Mouse (Mus musculus) spleen, adult 2 months (tissue): Measurements from ENCODE around the gene D430041D05Rik. TPM values are rescaled to one million over a fixed set of nuclear protein-coding genes. Genes with fewer than 3 reads are reported as not detected.

Experiments used
- DNase-seq, 2 experiments: peaks; one replicate each; pipeline versions ENCODE4 v3.0.0 to v3.0.0-alpha.2; 2012 to 2021; ENCODE audit warnings: low spot score in 2 of 2, low read depth in 1 of 2
- H3K27ac ChIP-seq: fragments of 200-500 bp; 2 replicates; pipeline ENCODE4 v1.5.1; 2012; ENCODE audit warnings: low read length, inconsistent platforms; ENCODE audit not compliant: insufficient read depth
- H3K27me3 ChIP-seq: fragments of 200-500 bp; 2 replicates; pipeline ENCODE4 v1.6.1; 2012; ENCODE audit warnings: mild to moderate bottlenecking, moderate library complexity, low read length, inconsistent platforms; ENCODE audit not compliant: control insufficient read depth, insufficient read depth
- H3K36me3 ChIP-seq: fragments of 200-500 bp; 2 replicates; pipeline ENCODE4 v1.6.1; 2012; ENCODE audit warnings: mild to moderate bottlenecking, low read length, inconsistent platforms; ENCODE audit not compliant: control insufficient read depth, insufficient read depth
- H3K4me1 ChIP-seq: fragments of 200-500 bp; 2 replicates; pipeline ENCODE4 v1.6.1; 2011; ENCODE audit warnings: inconsistent platforms; ENCODE audit not compliant: control insufficient read depth, insufficient read depth, insufficient read length
- H3K4me3 ChIP-seq: fragments of 200-500 bp; 2 replicates; pipeline ENCODE4 v1.5.1; 2011; ENCODE audit warnings: mild to moderate bottlenecking, inconsistent platforms; ENCODE audit not compliant: insufficient read depth, insufficient read length; ENCODE audit errors: extremely low read depth
- CTCF ChIP-seq: fragments of 200-500 bp; IDR thresholded peaks from 2 replicates; pipeline ENCODE4 v1.5.1; 2011; ENCODE audit warnings: mild to moderate bottlenecking, inconsistent platforms; ENCODE audit not compliant: insufficient read depth, insufficient read length, insufficient replicate concordance; ENCODE audit errors: extremely low read depth
- POLR2A ChIP-seq: fragments of 200-500 bp; IDR thresholded peaks from 2 replicates; pipeline ENCODE4 v1.6.1; 2011; ENCODE audit warnings: low read depth, low read length, inconsistent platforms
- WGBS: fragments of 180-500 bp; shearing (Covaris S2); methylation state at CpG from one replicate; pipeline ENCODE4 v1.1.7; 2018; 5-methylcytosine and 5-hydroxymethylcytosine counted together
- polyA plus RNA-seq: library from polyadenylated mRNA; depleted of rRNA; stranded (reverse); fragments of >200 nt; gene quantifications from 2 replicates; pipeline ENCODE4 v1.2.3, GENCODE M21; 2012

The D430041D05Rik gene
- polyA plus RNA-seq, 1 experiment = 0.01 TPM

DNA sequence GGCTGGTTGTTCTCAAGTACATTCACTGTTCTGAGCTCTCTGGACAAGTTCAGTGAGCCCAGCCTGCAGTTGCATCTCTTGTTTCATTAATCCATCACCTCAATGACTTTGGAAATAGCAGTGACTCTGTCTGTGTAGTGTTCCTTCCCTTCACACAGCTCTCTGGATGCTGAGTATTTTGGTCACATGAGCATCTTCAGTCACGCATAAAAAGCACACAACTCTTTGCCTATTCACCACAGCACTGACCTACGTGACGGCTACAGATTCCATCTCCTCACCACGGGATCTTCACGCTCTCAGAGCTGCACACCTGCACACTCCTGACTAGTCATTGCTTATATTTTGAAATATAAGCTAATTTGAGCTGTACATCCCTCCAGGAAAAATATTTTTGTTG is 202.4 kb downstream of the D430041D05Rik start:
- Histone ChIP-seq H3K4me1 (no peaks in the 10 kb centered on the region; the same call in 1 of the 2 replicates), H3K27ac (no peak overlapping the region), H3K36me3 (no peaks in the 10 kb centered on the region), H3K4me3 (no peak overlapping the region), H3K27me3 (no peaks in the 10 kb centered on the region)
- no peak for DNase-seq
- TF ChIP-seq POLR2A = no peak
- TF ChIP-seq CTCF = no peak
- WGBS = 81% methylated on average over 5 of the region's 5 CpGs

DNA sequence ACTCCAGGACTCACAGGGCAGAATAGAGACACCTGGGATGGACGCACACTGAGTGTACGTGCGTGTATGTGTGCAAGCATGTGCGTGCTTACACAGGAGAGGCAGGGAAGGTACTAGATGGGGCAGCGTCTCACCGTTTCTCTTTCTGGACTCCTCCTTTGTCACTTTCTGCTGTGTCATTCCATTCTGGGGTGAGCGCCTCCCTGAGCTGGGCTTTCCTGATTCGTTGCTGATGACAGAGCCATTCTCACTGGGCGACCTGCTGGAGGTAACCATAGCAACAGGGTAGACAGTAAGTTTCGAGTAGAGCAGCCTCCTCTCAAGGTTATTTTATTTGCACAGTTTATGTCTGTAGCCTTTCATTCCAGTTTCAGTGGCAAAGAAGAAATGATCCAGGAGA is 202.9 kb downstream of the D430041D05Rik start:
- Histone ChIP-seq H3K27me3 (no peaks in the 10 kb centered on the region), H3K36me3 (no peaks in the 10 kb centered on the region), H3K4me3 (no peak overlapping the region), H3K27ac (no peak overlapping the region), H3K4me1 (no peaks in the 10 kb centered on the region; the same call in 1 of the 2 replicates)
- DNase-seq = no peak
- TF ChIP-seq CTCF (no peak), POLR2A (no peak)
- WGBS = 29% methylated on average over 10 of the region's 10 CpGs

DNA sequence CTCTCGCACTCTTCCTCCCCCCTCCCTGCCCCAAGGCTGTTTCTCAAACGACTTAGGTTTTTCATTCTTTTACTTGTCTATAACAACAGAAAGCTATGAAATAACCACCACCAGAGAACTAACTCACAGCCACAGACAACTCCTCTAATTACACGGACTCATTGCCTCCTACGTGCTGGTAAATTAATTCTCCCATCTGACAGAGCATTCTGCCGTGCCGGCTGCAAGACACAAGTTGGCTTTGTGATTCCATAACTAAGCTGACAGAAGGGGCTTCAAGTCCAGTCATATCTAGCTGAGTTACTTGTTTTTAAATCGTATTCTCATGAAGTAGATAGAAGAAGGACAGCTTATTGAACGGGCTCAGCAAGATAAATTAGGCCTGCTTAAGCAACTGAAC is 205.2 kb downstream of the D430041D05Rik start:
- WGBS = 82% methylated on average over 8 of the region's 8 CpGs
- no peak for DNase-seq
- Histone ChIP-seq H3K36me3 (no peaks in the 10 kb centered on the region), H3K27me3 (no peaks in the 10 kb centered on the region), H3K4me3 (no peak overlapping the region), H3K4me1 (no peaks in the 10 kb centered on the region; the same call in 1 of the 2 replicates), H3K27ac (no peak overlapping the region)
- TF ChIP-seq POLR2A (no peak), CTCF (no peak)

DNA sequence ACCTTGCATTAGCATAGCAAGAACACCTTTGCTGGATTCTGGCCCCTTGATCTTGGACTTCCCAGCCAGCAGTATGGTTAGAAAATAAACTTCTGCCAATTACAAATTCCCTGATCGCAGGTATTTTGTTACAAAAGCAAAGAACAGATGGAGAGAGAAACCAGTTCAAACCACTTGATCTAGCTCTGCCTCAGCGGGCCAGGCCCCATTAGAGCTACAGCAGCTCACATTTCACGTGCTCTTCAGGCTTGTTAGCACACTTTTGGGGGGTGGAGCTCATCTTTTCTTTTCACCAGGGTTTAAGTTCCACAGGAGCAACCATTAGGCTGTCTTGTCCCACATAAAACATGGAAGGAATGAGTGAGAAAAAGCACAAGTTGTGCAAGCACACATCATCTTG is 210.6 kb downstream of the D430041D05Rik start:
- 74% methylated on average over 3 of the region's 3 CpGs for WGBS
- H3K4me3 ChIP-seq = no peak overlapping the region
- no peaks in the 10 kb centered on the region; the same call in 1 of the 2 replicates for H3K4me1 ChIP-seq
- H3K36me3 ChIP-seq = no peaks in the 10 kb centered on the region
- H3K27me3 ChIP-seq = no peaks in the 10 kb centered on the region
- no peak overlapping the region for H3K27ac ChIP-seq
- TF ChIP-seq CTCF = no peak
- no peak for TF ChIP-seq POLR2A
- DNase-seq = no peak

DNA sequence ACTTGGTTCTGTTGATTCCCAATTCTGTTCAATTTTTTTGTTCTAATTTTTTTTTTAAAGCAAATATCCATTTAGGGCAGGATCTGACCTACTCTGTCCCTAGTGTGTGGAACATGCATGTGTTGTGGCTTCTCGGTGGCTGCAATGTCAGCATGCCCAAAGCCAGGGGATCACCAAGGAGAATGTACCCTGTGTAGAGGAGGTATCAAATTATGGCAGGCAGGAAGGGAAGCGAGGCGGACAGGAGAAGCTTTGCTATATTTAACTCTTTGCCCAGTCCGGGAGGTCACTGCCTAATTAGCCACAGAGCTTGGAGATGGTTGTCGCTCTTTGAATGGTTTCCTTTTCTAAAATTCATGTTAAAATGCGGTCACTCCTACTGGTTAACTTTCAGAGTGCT is 212.6 kb downstream of the D430041D05Rik start:
- Histone ChIP-seq H3K27me3 (no peaks in the 10 kb centered on the region), H3K36me3 (no peaks in the 10 kb centered on the region), H3K27ac (no peak overlapping the region), H3K4me1 (no peaks in the 10 kb centered on the region), H3K4me3 (no peak overlapping the region)
- no peak for DNase-seq
- no peak for TF ChIP-seq POLR2A
- TF ChIP-seq CTCF = no peak
- WGBS = 83% methylated on average over 6 of the region's 6 CpGs

DNA sequence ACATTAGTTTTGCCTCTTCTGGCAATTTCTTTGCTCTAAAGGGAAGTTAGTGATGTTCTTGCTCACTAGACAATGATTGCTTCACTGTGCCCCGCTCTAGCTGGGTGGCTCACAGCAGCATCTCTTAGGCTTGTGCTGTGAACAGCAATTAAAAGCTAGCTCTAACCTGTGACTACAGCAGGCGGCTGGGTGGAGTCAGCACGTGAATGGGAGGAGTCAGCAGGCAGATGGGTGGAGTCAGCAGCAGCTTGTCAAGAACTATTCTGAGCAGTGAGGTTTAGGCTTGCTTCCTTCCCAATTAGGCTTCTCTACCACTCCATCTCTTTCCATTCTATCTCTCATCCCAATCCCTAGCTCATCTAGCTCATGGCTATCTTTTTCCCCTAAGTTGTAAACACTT is 213.5 kb downstream of the D430041D05Rik start:
- H3K4me1 ChIP-seq = no peaks in the 10 kb centered on the region
- no peak for DNase-seq
- H3K27ac ChIP-seq = no peak overlapping the region
- H3K36me3 ChIP-seq = no peaks in the 10 kb centered on the region
- 32% methylated on average over 3 of the region's 3 CpGs for WGBS
- no peaks in the 10 kb centered on the region for H3K27me3 ChIP-seq
- H3K4me3 ChIP-seq = no peak overlapping the region
- no peak for TF ChIP-seq CTCF
- TF ChIP-seq POLR2A = no peak

DNA sequence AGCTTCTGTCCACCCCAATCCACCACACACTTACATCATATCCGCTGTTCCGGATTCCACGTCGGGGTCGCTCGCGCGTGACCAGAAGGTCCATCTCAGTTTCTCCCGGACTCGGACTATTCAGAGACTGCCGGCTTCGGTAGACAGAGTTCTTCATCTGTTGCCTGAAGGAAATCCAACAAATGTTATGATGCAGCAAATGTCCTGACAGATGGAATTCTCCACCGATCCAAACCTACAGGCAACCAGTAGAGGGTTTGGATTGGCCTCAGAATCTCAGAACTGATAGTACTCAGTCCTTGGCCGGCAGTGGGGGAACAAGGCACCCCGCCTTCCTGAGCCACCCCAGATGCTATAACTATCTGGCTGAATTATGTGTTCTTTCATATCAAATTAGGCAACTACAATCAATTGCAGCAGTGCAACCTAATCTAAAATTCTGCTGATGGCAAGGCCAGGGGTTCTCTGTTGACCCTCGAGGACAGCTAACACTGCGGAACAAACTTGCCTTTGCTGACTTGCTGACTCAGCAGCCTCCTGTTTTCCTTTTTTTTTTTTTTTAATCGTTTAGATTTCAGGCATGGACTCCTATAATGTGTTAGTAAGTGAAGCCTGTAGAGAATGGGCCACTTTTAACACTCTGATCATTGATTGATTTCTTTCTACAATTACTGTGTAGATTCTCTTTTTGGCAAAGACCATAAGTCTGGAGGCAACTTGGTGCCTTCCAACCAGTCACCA is 218.2 kb downstream of the D430041D05Rik start:
- Histone ChIP-seq H3K27ac (no peak overlapping the region), H3K4me1 (no peaks in the 10 kb centered on the region), H3K4me3 (no peak overlapping the region), H3K27me3 (no peaks in the 10 kb centered on the region), H3K36me3 (no peaks in the 10 kb centered on the region)
- WGBS = 92% methylated on average over 18 of the region's 18 CpGs
- DNase-seq = no peak
- no peak for TF ChIP-seq CTCF
- TF ChIP-seq POLR2A = no peak
